Mouse (Mus musculus) forebrain, postnatal 0 days (tissue): Measurements from ENCODE around the gene Tmem198b. TPM values are rescaled to one million over a fixed set of nuclear protein-coding genes. Genes with fewer than 3 reads are reported as not detected.

ENCODE experiments used
- ATAC-seq: fragments of 200-750 bp; cut with Nextera tagmentation; 2 replicates; pipeline ENCODE4 v1.8.0; 2017; ENCODE audit warnings: mild to moderate bottlenecking, moderate library complexity
- DNase-seq: peaks from one replicate; pipeline ENCODE4 v3.0.0-alpha.2; 2015
- H3K27ac ChIP-seq: fragments of 300-500 bp; sonication (generic); 2 replicates; pipeline ENCODE4 v1.5.1; 2014; ENCODE audit warnings: low read depth, mild to moderate bottlenecking, antibody characterized with exemption, low read length, moderate library complexity, mixed read lengths
- H3K27me3 ChIP-seq: fragments of 300-500 bp; sonication (generic); 2 replicates; pipeline ENCODE4 v1.6.1; 2014; ENCODE audit warnings: mild to moderate bottlenecking, low read length, mixed read lengths; ENCODE audit not compliant: insufficient read depth
- H3K36me3 ChIP-seq: fragments of 300-500 bp; sonication (generic); 2 replicates; pipeline ENCODE4 v1.6.1; 2014; ENCODE audit warnings: mild to moderate bottlenecking, moderate library complexity; ENCODE audit not compliant: insufficient read depth
- H3K4me1 ChIP-seq: fragments of 300-500 bp; sonication (generic); 2 replicates; pipeline ENCODE4 v1.6.1; 2014; ENCODE audit warnings: antibody characterized with exemption; ENCODE audit not compliant: insufficient read depth
- H3K4me2 ChIP-seq: fragments of 300-500 bp; sonication (generic); 2 replicates; pipeline ENCODE4 v1.6.1; 2014; ENCODE audit warnings: low read depth, mild to moderate bottlenecking, moderate library complexity
- H3K4me3 ChIP-seq: fragments of 300-500 bp; sonication (generic); 2 replicates; pipeline ENCODE4 v1.5.1; 2014; ENCODE audit warnings: low read depth, low read length, mixed read lengths
- H3K9ac ChIP-seq: fragments of 300-500 bp; sonication (generic); 2 replicates; pipeline ENCODE4 v1.6.1; 2014; ENCODE audit warnings: mild to moderate bottlenecking
- H3K9me3 ChIP-seq: fragments of 300-500 bp; sonication (generic); 2 replicates; pipeline ENCODE4 v1.6.1; 2016; ENCODE audit warnings: low read length
- CTCF ChIP-seq: sonication (generic); IDR thresholded peaks from 2 replicates; pipeline ENCODE4 v1.5.1; 2016; ENCODE audit warnings: antibody characterized with exemption, control low read depth, low read depth
- WGBS: fragments of 180-500 bp; shearing (Covaris S2); extraction: QIAGEN DNeasy Blood & Tissue Kit; methylation state at CpG from one replicate; pipeline ENCODE4 v1.1.7; 2014; 5-methylcytosine and 5-hydroxymethylcytosine counted together
- polyA plus RNA-seq: library from polyadenylated mRNA; unstranded; fragments of >200 nt; fragmentation: Nextera tagmentation; extraction: Ambion mirVana; gene quantifications from 2 replicates; pipeline ENCODE4 v1.2.1, GENCODE M21; 2015
- total RNA-seq: library from RNA; depleted of rRNA; stranded (reverse); fragments of >200 nt; gene quantifications from 2 replicates; pipeline ENCODE4 v1.2.3, GENCODE M21; 2014; rRNA removed

The Tmem198b gene
- total RNA-seq (9.5 and 12.9 TPM in 2 replicates), polyA plus RNA-seq (12.9 and 14.6 TPM in 2 replicates)

DNA sequence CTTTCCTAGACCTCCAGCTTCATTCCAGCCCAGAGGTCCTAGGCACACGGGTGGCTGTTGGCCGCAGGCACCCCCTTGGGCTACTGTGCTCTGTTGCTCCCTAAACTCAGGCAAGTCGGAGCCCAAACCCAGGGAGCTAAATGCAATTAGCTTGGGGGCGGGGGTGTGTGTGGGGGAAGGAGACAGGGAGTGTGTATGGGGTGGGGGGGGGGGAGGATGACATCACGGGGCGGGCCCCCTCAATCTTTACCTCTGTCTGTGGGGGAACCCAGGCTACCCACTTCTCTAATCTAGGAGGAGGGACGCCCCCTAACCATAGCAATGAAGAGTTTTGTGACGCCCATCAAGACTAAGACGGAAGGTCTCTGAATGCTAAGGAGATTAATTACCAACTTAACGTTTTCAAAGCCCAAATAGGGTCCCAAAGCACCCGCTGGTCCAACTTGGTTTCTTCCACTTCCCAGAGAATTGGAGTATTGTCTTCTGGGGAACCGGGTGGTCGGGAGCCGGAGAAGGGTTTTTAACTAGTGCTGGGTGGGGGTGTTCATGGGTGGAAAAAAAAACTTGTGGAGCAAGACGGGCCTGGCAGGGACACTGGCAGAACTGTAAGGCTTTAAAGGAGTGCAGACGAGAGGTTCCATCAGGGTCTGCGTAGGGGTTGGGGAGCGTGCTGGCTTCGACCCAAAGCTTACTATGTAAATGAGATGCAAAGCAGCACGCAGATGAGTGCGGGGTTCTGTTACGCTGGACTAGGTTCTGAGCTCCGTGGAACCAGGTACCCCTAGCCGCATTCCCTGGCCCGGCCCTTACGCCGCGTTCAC, at the start of gene Tmem198b:
Gene Tmem198b (minus strand): TSS at position 100 of the 821 bp plus-strand sequence.
- peaks cover 27% of the 10 kb centered on the region for H3K4me1 ChIP-seq
- peak within 1 kb of the TSS; percentile 92 for H3K9ac ChIP-seq
- H3K27me3 ChIP-seq: no peaks in the 10 kb centered on the region
- H3K36me3 ChIP-seq: peaks cover 9% of the 10 kb centered on the region; the same call in 1 of the 2 replicates
- peak within 1 kb of the TSS; percentile 81 for H3K4me2 ChIP-seq
- peak within 1 kb of the TSS; percentile 89 for H3K4me3 ChIP-seq
- ATAC-seq: peak; percentile 75
- WGBS: 1% methylated on average over 28 of the region's 28 CpGs
- H3K27ac ChIP-seq: peak within 1 kb of the TSS; percentile 98
- H3K9me3 ChIP-seq: no peaks in the 10 kb centered on the region
- no peak for TF ChIP-seq CTCF
- DNase-seq: peak; percentile 93

DNA sequence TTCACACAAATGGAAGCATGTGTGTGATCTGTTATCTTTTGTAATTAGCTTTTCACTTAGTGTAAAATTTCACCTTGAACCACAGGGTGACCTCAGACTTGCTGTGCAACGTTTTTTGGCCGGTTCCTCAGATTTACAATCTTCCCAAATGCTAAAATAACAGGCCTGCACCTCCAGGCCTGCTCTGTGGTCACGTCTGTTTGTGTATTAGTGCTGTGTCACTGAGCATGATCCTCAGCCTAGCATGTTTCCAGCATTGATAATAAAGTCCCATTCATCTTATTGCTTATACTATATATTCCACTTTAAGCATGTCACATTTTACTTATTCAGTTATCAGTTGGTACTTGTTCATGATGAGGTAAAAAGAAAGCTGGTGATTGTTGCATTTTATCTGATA, 46.2 kb upstream of the Tmem198b start:
- Histone ChIP-seq H3K27me3 (no peaks in the 10 kb centered on the region), H3K4me1 (no peaks in the 10 kb centered on the region), H3K9me3 (no peaks in the 10 kb centered on the region), H3K27ac (no peak overlapping the region), H3K36me3 (peaks cover 26% of the 10 kb centered on the region), H3K4me3 (no peak overlapping the region), H3K4me2 (no peak overlapping the region), H3K9ac (no peak overlapping the region)
- WGBS: 69% methylated on average over 3 of the region's 3 CpGs
- no peak for TF ChIP-seq CTCF
- DNase-seq (no peak), ATAC-seq (no peak)

- DNase-seq (no peak), ATAC-seq (no peak)
- H3K9ac ChIP-seq: no peak overlapping the region
- peaks cover 30% of the 10 kb centered on the region for H3K36me3 ChIP-seq
- 80% methylated on average over 2 of the region's 2 CpGs for WGBS
- H3K9me3 ChIP-seq: no peaks in the 10 kb centered on the region
- H3K4me3 ChIP-seq: no peak overlapping the region
- no peak for TF ChIP-seq CTCF
- H3K27me3 ChIP-seq: no peaks in the 10 kb centered on the region
- no peak overlapping the region for H3K27ac ChIP-seq
- H3K4me2 ChIP-seq: no peak overlapping the region
- no peaks in the 10 kb centered on the region for H3K4me1 ChIP-seq
Observed at GRCm38 (mm10) chr10:128848426-128848825, 44.3 kb upstream of the Tmem198b start.

GRCm38 (mm10) chr10:128846664-128847063, 42.5 kb upstream of the Tmem198b start:
- 98% methylated on average over 4 of the region's 4 CpGs for WGBS
- ATAC-seq: no peak
- Histone ChIP-seq H3K36me3 (peaks cover 27% of the 10 kb centered on the region), H3K4me3 (no peak overlapping the region), H3K4me2 (no peak overlapping the region), H3K4me1 (no peaks in the 10 kb centered on the region), H3K27me3 (no peaks in the 10 kb centered on the region), H3K9me3 (no peaks in the 10 kb centered on the region), H3K9ac (no peak overlapping the region), H3K27ac (no peak overlapping the region)
- no peak for TF ChIP-seq CTCF
- DNase-seq: no peak

DNA sequence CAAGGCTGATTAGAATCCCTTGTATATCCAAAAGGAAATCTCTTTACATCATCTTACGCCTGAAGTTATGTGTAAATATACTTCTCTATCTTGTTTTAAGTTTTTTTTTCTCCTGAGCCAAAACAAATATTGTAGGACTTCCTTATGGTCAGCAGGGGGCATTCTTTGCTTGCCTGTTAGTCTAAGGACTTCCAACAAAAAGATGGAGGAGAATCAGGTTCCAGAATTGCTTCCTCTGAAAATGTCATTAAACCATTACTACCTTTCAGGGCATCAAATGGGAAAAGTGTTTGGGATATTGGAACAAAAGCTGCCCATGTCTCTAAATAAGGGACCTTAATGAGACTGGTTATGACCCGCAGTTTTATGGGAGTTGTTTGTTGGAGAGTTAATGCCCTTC, 41.3 kb upstream of the Tmem198b start:
- Histone ChIP-seq H3K9ac (no peak overlapping the region), H3K27me3 (no peaks in the 10 kb centered on the region), H3K36me3 (peaks cover 37% of the 10 kb centered on the region), H3K4me1 (no peaks in the 10 kb centered on the region), H3K9me3 (no peaks in the 10 kb centered on the region), H3K4me2 (no peak overlapping the region), H3K4me3 (no peak overlapping the region), H3K27ac (no peak overlapping the region)
- WGBS: 38% methylated on average over 2 of the region's 2 CpGs
- peak; percentile 65 for TF ChIP-seq CTCF
- ATAC-seq: no peak
- DNase-seq: peak; percentile 43

DNA sequence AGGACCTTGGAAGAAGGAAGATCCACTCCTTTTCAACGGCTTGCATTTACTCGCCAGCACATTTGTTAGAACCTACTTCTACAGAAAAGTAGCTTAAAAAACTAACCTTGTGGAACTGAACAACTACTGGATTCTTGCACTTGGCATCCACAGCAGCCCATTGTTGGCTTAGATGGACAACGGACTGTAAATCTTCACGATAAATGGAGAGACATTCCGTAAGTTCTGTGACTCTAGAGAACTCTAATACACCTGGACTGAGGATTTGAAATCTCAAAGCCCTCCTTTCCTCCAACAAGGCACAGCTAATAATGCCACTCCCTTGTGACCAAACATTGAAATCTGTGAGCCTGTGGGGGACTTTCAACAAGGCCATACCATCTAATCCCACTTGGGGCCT, 39.1 kb upstream of the Tmem198b start:
- DNase-seq: no peak
- Histone ChIP-seq H3K27ac (no peak overlapping the region), H3K4me3 (no peak overlapping the region), H3K9ac (no peak overlapping the region), H3K4me1 (no peaks in the 10 kb centered on the region), H3K4me2 (no peak overlapping the region), H3K27me3 (no peaks in the 10 kb centered on the region), H3K36me3 (peaks cover 27% of the 10 kb centered on the region), H3K9me3 (no peaks in the 10 kb centered on the region)
- WGBS: 95% methylated on average over 5 of the region's 5 CpGs
- ATAC-seq: no peak
- TF ChIP-seq CTCF: no peak

- DNase-seq: no peak
- TF ChIP-seq CTCF: no peak
Observed at GRCm38 (mm10) chr10:128840612-128841011, 36.4 kb upstream of the Tmem198b start.

More at GRCm38 (mm10) chr10:128840612-128841011, 36.4 kb upstream of the Tmem198b start:
- no peaks in the 10 kb centered on the region for H3K4me1 ChIP-seq
- H3K36me3 ChIP-seq: peaks cover 31% of the 10 kb centered on the region
- no peak overlapping the region for H3K4me2 ChIP-seq
- no peak overlapping the region for H3K4me3 ChIP-seq
- ATAC-seq: no peak
- H3K9me3 ChIP-seq: no peaks in the 10 kb centered on the region
- H3K9ac ChIP-seq: no peak overlapping the region
- H3K27ac ChIP-seq: no peak overlapping the region
- no peaks in the 10 kb centered on the region for H3K27me3 ChIP-seq
